Mouse (Mus musculus): ENCODE measurements around the gene Spata18.

- TF ChIP-seq CTCF (IDR thresholded peaks at IDR 0.05; ENCODE audit: insufficient read depth, low read length): no peak
- TF ChIP-seq POLR2A (IDR thresholded peaks at IDR 0.05; ENCODE audit: borderline replicate concordance, extremely low read depth, low read depth, low read length): no peak
Observed at GRCm38 (mm10) chr5:73613296-73613695, 37.9 kb upstream of the Spata18 start.
